Mouse (Mus musculus): ENCODE measurements at regions not wholly inside any gene's neighbourhood (a gene's known extent, or its start where the extent isn't known, plus 50 kb on each side); places are given as distances from the start of the nearest gene placed in this dataset.

- no peak for TF ChIP-seq TCF3 (IDR thresholded peaks at IDR 0.05; ENCODE audit: insufficient read length, low read depth)
- no peak for TF ChIP-seq POLR2A (IDR thresholded peaks at IDR 0.05; ENCODE audit: insufficient read length, low read depth)
- TF ChIP-seq CEBPB (IDR thresholded peaks at IDR 0.05; ENCODE audit: insufficient read depth, poor library complexity, severe bottlenecking) = no peak
- TF ChIP-seq POLR2AphosphoS2 (IDR thresholded peaks at IDR 0.05; ENCODE audit: insufficient read length, low read depth) = no peak
- no peak for TF ChIP-seq MAX (IDR thresholded peaks at IDR 0.05; ENCODE audit: low read depth)
- TF ChIP-seq SRF (IDR thresholded peaks at IDR 0.05; ENCODE audit: control insufficient read depth, insufficient read length, low read depth) = no peak
- no peak for TF ChIP-seq MYOD1 (IDR thresholded peaks at IDR 0.05; ENCODE audit: control insufficient read depth in 1 of 3, insufficient read length in 2 of 3, low read depth in 2 of 3)
- no peak for TF ChIP-seq MYOG (IDR thresholded peaks at IDR 0.05; ENCODE audit: control insufficient read depth in 1 of 3, insufficient read depth in 1 of 3, insufficient read length in 2 of 3, low read depth in 2 of 3)
- no peak for TF ChIP-seq USF1 (IDR thresholded peaks at IDR 0.05; ENCODE audit: low read depth)
- no peak for TF ChIP-seq REST (IDR thresholded peaks at IDR 0.05; ENCODE audit: insufficient read depth, insufficient read length)
- TF ChIP-seq E2F4 (IDR thresholded peaks at IDR 0.05; ENCODE audit: insufficient read depth) = no peak
- TF ChIP-seq TCF12 (IDR thresholded peaks at IDR 0.05; ENCODE audit: insufficient read depth, poor library complexity, severe bottlenecking) = no peak
These were observed 543.4 kb downstream of the Brinp1 start for GRCm38 (mm10) chr4:68410785-68411184.

GRCm38 (mm10) chr4:68404364-68404763, 549.8 kb downstream of the Brinp1 start:
- Histone ChIP-seq H3K4me2 (ENCODE audit: low read depth) (no peak overlapping the region), H3K4me3 (no peak overlapping the region), H3K79me2 (ENCODE audit: control insufficient read depth, insufficient read depth) (no peaks in the 10 kb centered on the region), H3ac (ENCODE audit: control insufficient read depth, insufficient read length) (no peak overlapping the region), H3K36me3 (ENCODE audit: control insufficient read depth, insufficient read depth) (no peaks in the 10 kb centered on the region), H3K27me3 (ENCODE audit: control insufficient read depth, insufficient read depth, insufficient read length) (no peaks in the 10 kb centered on the region)
- TF ChIP-seq MYOD1 (IDR thresholded peaks at IDR 0.05; ENCODE audit: control insufficient read depth in 1 of 3, insufficient read length in 2 of 3, low read depth in 2 of 3) = no peak
- TF ChIP-seq POLR2A (IDR thresholded peaks at IDR 0.05; ENCODE audit: insufficient read length, low read depth) = no peak
- no peak for TF ChIP-seq POLR2AphosphoS2 (IDR thresholded peaks at IDR 0.05; ENCODE audit: insufficient read length, low read depth)
- no peak for TF ChIP-seq MYOG (IDR thresholded peaks at IDR 0.05; ENCODE audit: control insufficient read depth in 1 of 3, insufficient read depth in 1 of 3, insufficient read length in 2 of 3, low read depth in 2 of 3)
- no peak for TF ChIP-seq TCF3 (IDR thresholded peaks at IDR 0.05; ENCODE audit: insufficient read length, low read depth)
- TF ChIP-seq USF1 (IDR thresholded peaks at IDR 0.05; ENCODE audit: low read depth) = no peak
- TF ChIP-seq REST (IDR thresholded peaks at IDR 0.05; ENCODE audit: insufficient read depth, insufficient read length) = no peak
- no peak for TF ChIP-seq MAX (IDR thresholded peaks at IDR 0.05; ENCODE audit: low read depth)
- no peak for TF ChIP-seq SRF (IDR thresholded peaks at IDR 0.05; ENCODE audit: control insufficient read depth, insufficient read length, low read depth)
- TF ChIP-seq TCF12 (IDR thresholded peaks at IDR 0.05; ENCODE audit: insufficient read depth, poor library complexity, severe bottlenecking) = no peak
- no peak for TF ChIP-seq E2F4 (IDR thresholded peaks at IDR 0.05; ENCODE audit: insufficient read depth)
- no peak for TF ChIP-seq CEBPB (IDR thresholded peaks at IDR 0.05; ENCODE audit: insufficient read depth, poor library complexity, severe bottlenecking)

More at GRCm38 (mm10) chr4:68410785-68411184, 543.4 kb downstream of the Brinp1 start:
- Histone ChIP-seq H3K36me3 (ENCODE audit: control insufficient read depth, insufficient read depth) (no peaks in the 10 kb centered on the region), H3K79me2 (ENCODE audit: control insufficient read depth, insufficient read depth) (no peaks in the 10 kb centered on the region), H3K4me3 (no peak overlapping the region), H3K27me3 (ENCODE audit: control insufficient read depth, insufficient read depth, insufficient read length) (no peaks in the 10 kb centered on the region), H3K4me2 (ENCODE audit: low read depth) (no peak overlapping the region), H3ac (ENCODE audit: control insufficient read depth, insufficient read length) (no peak overlapping the region)

GRCm38 (mm10) chr4:68387097-68387496, 567.1 kb downstream of the Brinp1 start:
- H3K4me3 ChIP-seq = no peak overlapping the region
- TF ChIP-seq TCF3 (IDR thresholded peaks at IDR 0.05; ENCODE audit: insufficient read length, low read depth) (no peak), E2F4 (IDR thresholded peaks at IDR 0.05; ENCODE audit: insufficient read depth) (no peak)
- H3ac ChIP-seq (ENCODE audit: control insufficient read depth, insufficient read length) = no peak overlapping the region
- H3K36me3 ChIP-seq (ENCODE audit: control insufficient read depth, insufficient read depth) = no peaks in the 10 kb centered on the region
- no peaks in the 10 kb centered on the region for H3K27me3 ChIP-seq (ENCODE audit: control insufficient read depth, insufficient read depth, insufficient read length)
- H3K79me2 ChIP-seq (ENCODE audit: control insufficient read depth, insufficient read depth) = no peaks in the 10 kb centered on the region
- H3K4me2 ChIP-seq (ENCODE audit: low read depth) = no peak overlapping the region

- Histone ChIP-seq H3K4me2 (ENCODE audit: low read depth) (no peak overlapping the region), H3K36me3 (ENCODE audit: control insufficient read depth, insufficient read depth) (no peaks in the 10 kb centered on the region), H3K79me2 (ENCODE audit: control insufficient read depth, insufficient read depth) (no peaks in the 10 kb centered on the region), H3ac (ENCODE audit: control insufficient read depth, insufficient read length) (no peak overlapping the region), H3K27me3 (ENCODE audit: control insufficient read depth, insufficient read depth, insufficient read length) (no peaks in the 10 kb centered on the region), H3K4me3 (no peak overlapping the region)
- TF ChIP-seq MAX (IDR thresholded peaks at IDR 0.05; ENCODE audit: low read depth) (no peak), SRF (IDR thresholded peaks at IDR 0.05; ENCODE audit: control insufficient read depth, insufficient read length, low read depth) (no peak)
These were observed 572.2 kb downstream of the Brinp1 start for GRCm38 (mm10) chr4:68382007-68382406.

- Histone ChIP-seq H3K4me3 (no peak overlapping the region), H3K36me3 (ENCODE audit: control insufficient read depth, insufficient read depth) (no peaks in the 10 kb centered on the region), H3K27me3 (ENCODE audit: control insufficient read depth, insufficient read depth, insufficient read length) (no peaks in the 10 kb centered on the region), H3K4me2 (ENCODE audit: low read depth) (no peak overlapping the region), H3ac (ENCODE audit: control insufficient read depth, insufficient read length) (no peak overlapping the region), H3K79me2 (ENCODE audit: control insufficient read depth, insufficient read depth) (no peaks in the 10 kb centered on the region)
- TF ChIP-seq MAX (IDR thresholded peaks at IDR 0.05; ENCODE audit: low read depth) (no peak), TCF3 (IDR thresholded peaks at IDR 0.05; ENCODE audit: insufficient read length, low read depth) (no peak), TCF12 (IDR thresholded peaks at IDR 0.05; ENCODE audit: insufficient read depth, poor library complexity, severe bottlenecking) (no peak), POLR2AphosphoS2 (IDR thresholded peaks at IDR 0.05; ENCODE audit: insufficient read length, low read depth) (no peak), SRF (IDR thresholded peaks at IDR 0.05; ENCODE audit: control insufficient read depth, insufficient read length, low read depth) (no peak)
These were observed 586.2 kb downstream of the Brinp1 start for GRCm38 (mm10) chr4:68367983-68368382.
